Comparison of ENCODE assay signal across 7 mouse cellular contexts in genomic region chr2:72529358-72530319, GRCm38 (mm10). TPM values are rescaled to one million over a fixed set of nuclear protein-coding genes. Genes with fewer than 3 reads are reported as not detected.
DNase-seq lines count a peak whose midpoint lies in the region; ATAC-seq and TF ChIP-seq lines count a peak whose summit lies in the region.

No protein-coding gene starts in this region.

- peak overlapping the region; percentile 14 for H3K9ac ChIP-seq in forebrain, embryonic 13.5 days
- H3K9ac ChIP-seq in lung, postnatal 0 days (replicated peaks; ENCODE audit: low read depth) = no peak overlapping the region

- peaks cover 18% of the 10 kb centered on the region for H3K4me1 ChIP-seq in forebrain, embryonic 13.5 days
- H3K4me1 ChIP-seq in lung, postnatal 0 days (ENCODE audit: insufficient read depth, low read depth, low read length) = no peaks in the 10 kb centered on the region

- WGBS in forebrain, embryonic 13.5 days = 6% methylated on average over 25 of the region's 25 CpGs
- WGBS in lung, postnatal 0 days = 52% methylated on average over 25 of the region's 25 CpGs

- H3K27me3 ChIP-seq in forebrain, embryonic 13.5 days = peaks cover 3% of the 10 kb centered on the region; the same call in 1 of the 2 replicates
- no peaks in the 10 kb centered on the region for H3K27me3 ChIP-seq in lung, postnatal 0 days (replicated peaks; ENCODE audit: insufficient read depth, low read length)

- H3K9me3 ChIP-seq in forebrain, embryonic 13.5 days (replicated peaks) = no peaks in the 10 kb centered on the region
- no peaks in the 10 kb centered on the region for H3K9me3 ChIP-seq in lung, postnatal 0 days (ENCODE audit: low read length)

- TF ChIP-seq EP300 in lung, postnatal 0 days (IDR thresholded peaks at IDR 0.05) = no peak

- DNase-seq in Muller cell, postnatal 12 days (ENCODE audit: inconsistent ontology term) = peak; percentile 16
- peak; percentile 90 for DNase-seq in brain, embryonic 14.5 days (ENCODE audit: low read depth)
- peak; percentile 13 for DNase-seq in left cerebral cortex, adult 11 months (ENCODE audit: low spot score)
- DNase-seq in retina, embryonic 14.5 days (ENCODE audit: low spot score) = peak; percentile 62
- DNase-seq in lung, postnatal 0 days (ENCODE audit: low spot score) = no peak
- DNase-seq in thymus, postnatal 36 days = no peak

- TF ChIP-seq CTCF in brain, embryonic 14.5 days (IDR thresholded peaks at IDR 0.05; ENCODE audit: borderline replicate concordance, extremely low read depth, insufficient read depth, insufficient read length) = no peak
- no peak for TF ChIP-seq CTCF in lung, postnatal 0 days (IDR thresholded peaks at IDR 0.05)

- peak; percentile 70 for ATAC-seq in forebrain, embryonic 13.5 days
- ATAC-seq in lung, postnatal 0 days = no peak

- peak overlapping the region; percentile 62 for H3K27ac ChIP-seq in forebrain, embryonic 13.5 days
- no peak overlapping the region for H3K27ac ChIP-seq in lung, postnatal 0 days (ENCODE audit: low read length)

- peak overlapping the region; percentile 22 for H3K4me3 ChIP-seq in forebrain, embryonic 13.5 days
- no peak overlapping the region for H3K4me3 ChIP-seq in lung, postnatal 0 days (ENCODE audit: low read depth, low read length)

- no peaks in the 10 kb centered on the region for H3K36me3 ChIP-seq in forebrain, embryonic 13.5 days (ENCODE audit: poor library complexity, severe bottlenecking)
- H3K36me3 ChIP-seq in lung, postnatal 0 days (ENCODE audit: insufficient read depth, low read length) = no peaks in the 10 kb centered on the region

- no peak for TF ChIP-seq POLR2A in brain, embryonic 14.5 days (IDR thresholded peaks at IDR 0.05; ENCODE audit: borderline replicate concordance, extremely low read depth, insufficient read depth, insufficient read length, poor library complexity, severe bottlenecking)

- H3K4me2 ChIP-seq in forebrain, embryonic 13.5 days = peak overlapping the region; percentile 54
- no peak overlapping the region for H3K4me2 ChIP-seq in lung, postnatal 0 days (replicated peaks; ENCODE audit: low read depth, low read length)

RNA-seq across cellular contexts. Expression of gene Cdca7, which starts 53.7 kb away (rescaled TPM):
- 48.7 and 107 TPM in 2 replicates for polyA plus RNA-seq in brain, embryonic 14.5 days (2012; rRNA removed)
- 198 and 207 TPM in 2 replicates for polyA plus RNA-seq in forebrain, embryonic 13.5 days (2015; fragmentation: Nextera tagmentation; extraction: Ambion mirVana)
- polyA plus RNA-seq in lung, postnatal 0 days (2015; fragmentation: Nextera tagmentation; extraction: Ambion mirVana) = 11.8 and 12.5 TPM in 2 replicates

Comparison
In these comparisons a context has a peak if more than half of its experiments do, and no peak if none do; other contexts are left out.
1. DNase-seq: peak in Muller cell, postnatal 12 days (single experiment), brain, embryonic 14.5 days (single experiment), left cerebral cortex, adult 11 months (single experiment) and retina, embryonic 14.5 days (single experiment); none in lung, postnatal 0 days (single experiment) and thymus, postnatal 36 days (0 of 2).